Mouse (Mus musculus) neural tube, embryonic 11.5 days (tissue): ENCODE measurements around the gene Tmem119. TPM values are rescaled to one million over a fixed set of nuclear protein-coding genes. Genes with fewer than 3 reads are reported as not detected.

Experiments used
- ATAC-seq: fragments of 200-750 bp; cut with Nextera tagmentation; 2 replicates; pipeline ENCODE4 v1.8.0; 2017; ENCODE audit warnings: moderate number of reproducible peaks, mild to moderate bottlenecking, moderate TSS enrichment, moderate library complexity; ENCODE audit not compliant: insufficient read depth, low FRiP score, low TSS enrichment
- DNase-seq: peaks from one replicate; pipeline ENCODE4 v3.0.0-alpha.2; 2015; ENCODE audit warnings: low spot score
- H3K27ac ChIP-seq: fragments of 300-500 bp; sonication (generic); 2 replicates; pipeline ENCODE4 v1.5.1; 2014; ENCODE audit warnings: low read depth, mild to moderate bottlenecking, low read length
- H3K27me3 ChIP-seq: fragments of 300-500 bp; sonication (generic); 2 replicates; pipeline ENCODE4 v1.6.1; 2014; ENCODE audit warnings: mild to moderate bottlenecking, low read length, mixed read lengths; ENCODE audit not compliant: control insufficient read depth, insufficient read depth
- H3K36me3 ChIP-seq: fragments of 300-500 bp; sonication (generic); 2 replicates; pipeline ENCODE4 v1.6.1; 2014; ENCODE audit warnings: mild to moderate bottlenecking, low read length, moderate library complexity, mixed read lengths; ENCODE audit not compliant: control insufficient read depth, insufficient read depth
- H3K4me1 ChIP-seq: fragments of 300-500 bp; sonication (generic); 2 replicates; pipeline ENCODE4 v1.6.1; 2014; ENCODE audit warnings: low read length, mixed read lengths; ENCODE audit not compliant: control insufficient read depth, insufficient read depth
- H3K4me2 ChIP-seq: fragments of 300-500 bp; sonication (generic); 2 replicates; pipeline ENCODE4 v1.6.1; 2014; ENCODE audit warnings: low read depth, mild to moderate bottlenecking, moderate library complexity
- H3K4me3 ChIP-seq: fragments of 300-500 bp; sonication (generic); 2 replicates; pipeline ENCODE4 v1.5.1; 2014; ENCODE audit warnings: low read depth, low read length
- H3K9ac ChIP-seq: fragments of 300-500 bp; sonication (generic); 2 replicates; pipeline ENCODE4 v1.6.1; 2014; ENCODE audit warnings: mild to moderate bottlenecking, low read length
- H3K9me3 ChIP-seq: fragments of 300-500 bp; sonication (generic); 2 replicates; pipeline ENCODE4 v1.6.1; 2016; ENCODE audit warnings: low read length; ENCODE audit not compliant: control insufficient read depth
- WGBS: fragments of 180-500 bp; shearing (Covaris S2); extraction: QIAGEN DNeasy Blood & Tissue Kit; methylation state at CpG from one replicate; pipeline ENCODE4 v1.1.7; 2014; 5-methylcytosine and 5-hydroxymethylcytosine counted together
- polyA plus RNA-seq: library from polyadenylated mRNA; unstranded; fragments of >200 nt; fragmentation: Nextera tagmentation; extraction: Ambion mirVana; gene quantifications from 2 replicates; pipeline ENCODE4 v1.2.1, GENCODE M21; 2014

The Tmem119 gene
- polyA plus RNA-seq, 1 experiment from 2014 or later = 29.3 TPM

- 86% methylated on average over 23 of the region's 23 CpGs for WGBS
- H3K27ac ChIP-seq = no peak overlapping the region
- no peaks in the 10 kb centered on the region for H3K27me3 ChIP-seq
- no peak for DNase-seq
- peaks cover 20% of the 10 kb centered on the region for H3K36me3 ChIP-seq
- no peaks in the 10 kb centered on the region for H3K4me1 ChIP-seq
- no peak for ATAC-seq
- H3K4me2 ChIP-seq = no peak overlapping the region
- no peaks in the 10 kb centered on the region for H3K9me3 ChIP-seq
- no peak overlapping the region for H3K4me3 ChIP-seq
- H3K9ac ChIP-seq = no peak overlapping the region
These were observed 41.2 kb upstream of the Tmem119 start for GRCm38 (mm10) chr5:113841243-113842225.

- H3K36me3 ChIP-seq = peaks cover 14% of the 10 kb centered on the region
- no peaks in the 10 kb centered on the region for H3K27me3 ChIP-seq
- no peak overlapping the region for H3K4me2 ChIP-seq
- 91% methylated on average over 4 of the region's 4 CpGs for WGBS
- no peaks in the 10 kb centered on the region for H3K9me3 ChIP-seq
- no peak overlapping the region for H3K4me3 ChIP-seq
- no peak for ATAC-seq
- H3K27ac ChIP-seq = no peak overlapping the region
- H3K9ac ChIP-seq = no peak overlapping the region
- no peaks in the 10 kb centered on the region for H3K4me1 ChIP-seq
- DNase-seq = no peak
These were observed 40.1 kb upstream of the Tmem119 start for GRCm38 (mm10) chr5:113840443-113840842.

- Histone ChIP-seq H3K27ac (no peak overlapping the region), H3K4me1 (no peaks in the 10 kb centered on the region), H3K4me2 (no peak overlapping the region), H3K27me3 (no peaks in the 10 kb centered on the region), H3K9ac (no peak overlapping the region), H3K9me3 (no peaks in the 10 kb centered on the region), H3K36me3 (0 out of 2 replicates have a peak, but pooled peaks cover 2% of the 10 kb centered on the region), H3K4me3 (no peak overlapping the region)
- WGBS = 92% methylated on average over 10 of the region's 10 CpGs
- no peak for DNase-seq
- no peak for ATAC-seq
These were observed 36.6 kb upstream of the Tmem119 start for GRCm38 (mm10) chr5:113836961-113837360.

GRCm38 (mm10) chr5:113833316-113833947 lies 33.1 kb upstream of the Tmem119 start:
- no peak overlapping the region for H3K9ac ChIP-seq
- no peaks in the 10 kb centered on the region for H3K36me3 ChIP-seq
- H3K9me3 ChIP-seq = no peaks in the 10 kb centered on the region
- H3K4me2 ChIP-seq = no peak overlapping the region
- no peaks in the 10 kb centered on the region for H3K27me3 ChIP-seq
- no peak overlapping the region for H3K4me3 ChIP-seq
- no peak overlapping the region for H3K27ac ChIP-seq
- ATAC-seq (no peak), DNase-seq (no peak)
- H3K4me1 ChIP-seq = no peaks in the 10 kb centered on the region
- 67% methylated on average over 16 of the region's 16 CpGs for WGBS

GRCm38 (mm10) chr5:113832490-113832901 lies 32.2 kb upstream of the Tmem119 start, which contains the start of gene Selplg:
TSS of gene Selplg (minus strand) at chr5:113832644.
- no peak within 1 kb of the TSS for H3K4me3 ChIP-seq
- 40% methylated on average over 8 of the region's 8 CpGs for WGBS
- H3K27me3 ChIP-seq = no peaks in the 10 kb centered on the region
- H3K27ac ChIP-seq = no peak within 1 kb of the TSS
- no peaks in the 10 kb centered on the region for H3K4me1 ChIP-seq
- no peak for DNase-seq
- H3K9me3 ChIP-seq = no peaks in the 10 kb centered on the region
- H3K36me3 ChIP-seq = no peaks in the 10 kb centered on the region
- H3K4me2 ChIP-seq = no peak within 1 kb of the TSS
- ATAC-seq = no peak
- H3K9ac ChIP-seq = no peak within 1 kb of the TSS

GRCm38 (mm10) chr5:113831741-113832140 lies 31.4 kb upstream of the Tmem119 start:
- no peak overlapping the region for H3K4me3 ChIP-seq
- H3K4me2 ChIP-seq = no peak overlapping the region
- WGBS = 66% methylated on average over 3 of the region's 3 CpGs
- H3K36me3 ChIP-seq = no peaks in the 10 kb centered on the region
- no peaks in the 10 kb centered on the region for H3K9me3 ChIP-seq
- ATAC-seq (no peak), DNase-seq (no peak)
- H3K27me3 ChIP-seq = no peaks in the 10 kb centered on the region
- no peak overlapping the region for H3K9ac ChIP-seq
- no peaks in the 10 kb centered on the region for H3K4me1 ChIP-seq
- no peak overlapping the region for H3K27ac ChIP-seq

- no peak overlapping the region for H3K4me3 ChIP-seq
- no peak overlapping the region for H3K4me2 ChIP-seq
- H3K9me3 ChIP-seq = no peaks in the 10 kb centered on the region
- DNase-seq (no peak), ATAC-seq (no peak)
- no peak overlapping the region for H3K9ac ChIP-seq
- H3K4me1 ChIP-seq = no peaks in the 10 kb centered on the region
- H3K36me3 ChIP-seq = no peaks in the 10 kb centered on the region
- no peaks in the 10 kb centered on the region for H3K27me3 ChIP-seq
- WGBS = 81% methylated on average over 5 of the region's 5 CpGs
- no peak overlapping the region for H3K27ac ChIP-seq
These were observed 30.5 kb upstream of the Tmem119 start for GRCm38 (mm10) chr5:113830796-113831195.

- Histone ChIP-seq H3K4me1 (no peaks in the 10 kb centered on the region), H3K4me3 (no peak overlapping the region), H3K9ac (no peak overlapping the region), H3K27ac (0 out of 2 replicates have a peak overlapping the region, but pooled peaks have one; percentile 14), H3K27me3 (no peaks in the 10 kb centered on the region), H3K9me3 (no peaks in the 10 kb centered on the region), H3K4me2 (no peak overlapping the region), H3K36me3 (no peaks in the 10 kb centered on the region)
- 76% methylated on average over 10 of the region's 10 CpGs for WGBS
- DNase-seq = no peak
- ATAC-seq = no peak
These were observed 30.0 kb upstream of the Tmem119 start for GRCm38 (mm10) chr5:113830292-113830643.
